Mouse (Mus musculus) left cerebral cortex, postnatal 36 days (tissue): ENCODE results near the gene Zfp663. TPM values are rescaled to one million over a fixed set of nuclear protein-coding genes. Genes with fewer than 3 reads are reported as not detected.
A peak's percentile ranks its signal among the peaks of the same experiment; 100 is the strongest.

ENCODE experiments used
- DNase-seq, 2 experiments: peaks; one replicate each; pipeline ENCODE4 v3.0.0; 2021 to 2022; ENCODE audit warnings: low spot score in 2 of 2, mixed read lengths in 1 of 2
- intact Hi-C: fragments of 180-260 bp; cut with DNase I; formaldehyde crosslinking; loops from one replicate; pipeline ENCODE4 v1.15.1; 2025
- total RNA-seq, 2 experiments: library from RNA; stranded (reverse); gene quantifications; 2 replicates each; pipeline ENCODE4 v1.2.3; 2021

The Zfp663 gene
- total RNA-seq, 2 experiments from 2014 or later: not detected

DNA sequence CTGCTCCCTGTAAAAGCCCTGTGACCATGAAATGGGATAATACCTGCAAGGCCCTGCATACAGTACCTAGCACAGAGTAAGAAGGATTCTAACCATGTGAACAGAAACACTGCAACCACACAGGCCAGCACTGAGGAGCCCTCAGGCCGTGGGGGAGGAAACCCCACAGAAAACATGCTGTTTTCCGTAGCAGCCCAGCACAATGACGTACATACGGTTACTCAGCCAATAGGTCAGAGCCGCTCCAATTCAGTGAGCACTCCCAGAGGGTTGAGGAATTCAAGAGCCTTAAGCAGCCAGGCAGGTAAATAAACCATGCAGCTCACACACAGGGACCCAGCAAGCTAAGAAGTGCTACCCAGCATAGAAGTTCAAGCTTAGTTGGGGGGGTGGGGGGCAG, 44.6 kb downstream of the Zfp663 start:
- intact Hi-C loops: no loop called here
- no peak for DNase-seq

DNA sequence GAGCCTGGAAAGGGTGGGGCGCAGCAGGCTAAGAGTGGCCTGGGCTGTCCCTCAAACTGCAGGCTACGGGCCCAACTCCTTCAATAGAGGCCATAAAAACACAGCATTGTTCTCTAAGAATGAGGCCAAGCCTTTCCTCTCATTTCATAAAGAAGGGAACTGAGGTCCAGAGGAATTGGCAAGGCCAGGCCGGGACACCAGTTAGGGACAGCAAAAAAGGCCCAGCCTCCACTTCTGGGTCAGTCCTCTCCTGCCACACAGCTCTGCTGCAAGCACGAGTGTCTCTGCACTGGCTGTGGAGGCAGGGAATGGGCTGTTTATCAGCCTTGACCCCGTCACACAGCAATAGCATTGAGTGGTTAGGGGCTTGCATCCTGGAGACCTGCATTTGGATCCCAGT, 45.0 kb downstream of the Zfp663 start:
- intact Hi-C loops: no loop called here
- no peak for DNase-seq

DNA sequence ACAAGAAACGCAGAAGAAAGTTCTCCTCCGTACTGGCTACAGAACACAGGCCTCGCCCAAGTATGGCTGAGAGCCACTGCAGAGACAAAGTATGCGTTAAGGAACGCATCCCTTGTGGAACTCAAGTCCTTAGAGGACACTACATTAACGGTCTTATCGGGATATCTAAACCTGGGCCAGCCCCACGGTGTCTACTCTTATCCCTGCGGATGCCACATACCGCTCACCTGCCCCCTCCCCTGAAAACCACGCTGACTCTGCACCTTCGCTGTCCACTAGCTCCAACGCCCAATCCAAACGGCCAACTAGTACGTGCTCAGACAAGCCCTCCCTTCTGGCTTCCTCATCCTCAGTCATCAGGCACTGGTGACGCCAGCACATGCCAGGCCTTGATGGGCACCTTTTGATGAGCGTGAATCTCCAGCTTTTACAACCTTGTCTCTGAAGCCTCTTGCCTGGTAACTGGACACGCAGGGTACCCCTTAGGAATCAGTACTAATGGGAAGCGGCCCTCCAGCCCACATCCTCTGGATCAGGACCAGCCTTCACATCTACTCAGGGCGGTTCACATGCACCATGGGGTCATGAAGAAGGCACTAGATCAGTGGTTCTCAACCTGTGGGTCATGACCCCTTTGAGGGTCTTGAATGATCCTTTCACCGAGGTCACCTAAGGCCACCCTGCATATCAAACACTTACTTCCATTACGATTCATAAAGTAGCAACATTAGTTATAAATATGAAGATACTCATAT, 46.4 kb downstream of the Zfp663 start:
- intact Hi-C loops: no loop called here
- DNase-seq: no peak

DNA sequence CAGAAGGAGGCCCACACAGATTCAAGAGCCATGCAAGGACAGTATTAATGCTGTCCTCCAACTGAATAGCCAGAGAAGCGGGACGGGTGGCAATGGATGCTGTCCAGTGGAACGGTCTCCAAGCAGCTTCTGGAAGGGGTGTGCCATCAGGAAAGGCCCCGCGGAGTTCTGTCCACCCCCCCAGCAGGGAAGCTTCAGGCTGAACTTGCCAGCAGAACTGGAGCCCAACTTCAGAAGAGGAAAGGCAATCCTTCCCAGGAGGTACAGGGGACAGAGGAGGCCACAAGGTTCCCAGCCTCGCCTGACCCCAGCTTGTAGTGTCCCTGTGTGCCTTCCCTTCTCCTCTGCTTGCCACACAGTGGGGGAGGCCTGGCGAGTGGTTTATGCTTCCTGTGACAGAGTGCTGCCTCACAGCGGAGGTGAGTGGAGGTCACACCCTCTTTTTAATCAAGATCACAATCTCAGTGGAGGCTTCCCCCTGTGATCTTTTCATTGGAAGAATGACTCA, 47.1 kb downstream of the Zfp663 start:
- no peak for DNase-seq
- intact Hi-C loops: no loop called here

DNA sequence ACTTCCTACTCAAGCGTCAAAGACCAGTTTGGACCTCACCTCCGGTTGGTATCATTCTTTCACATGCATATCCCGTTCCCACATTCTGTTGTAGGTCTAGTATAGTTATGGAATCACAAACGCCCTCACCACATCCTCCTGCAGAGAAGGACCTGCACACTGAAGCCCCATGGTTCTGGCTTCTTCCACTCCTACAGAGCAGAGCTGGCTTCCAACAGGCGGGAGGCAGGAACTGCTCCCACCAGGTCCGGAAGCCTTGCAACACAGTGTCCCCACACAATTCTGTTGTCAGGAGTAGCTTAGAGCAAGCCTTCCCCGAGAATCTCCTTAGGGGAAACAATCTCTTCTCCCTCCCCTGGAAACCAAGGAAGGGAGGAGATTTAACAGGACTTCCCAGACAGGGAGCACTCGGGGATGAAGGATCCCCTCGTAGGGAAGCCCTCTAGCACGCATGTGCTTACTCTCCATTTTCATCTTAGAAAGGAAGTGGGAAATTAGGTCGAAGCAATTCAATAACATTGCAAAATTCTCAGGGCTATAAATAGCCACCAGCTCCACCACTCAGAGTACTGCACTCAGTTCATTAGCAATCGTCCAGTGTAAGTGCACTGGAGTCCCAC, 47.9 kb downstream of the Zfp663 start:
- DNase-seq: peak; percentile 63 to 75
- intact Hi-C loops: no loop called here

DNA sequence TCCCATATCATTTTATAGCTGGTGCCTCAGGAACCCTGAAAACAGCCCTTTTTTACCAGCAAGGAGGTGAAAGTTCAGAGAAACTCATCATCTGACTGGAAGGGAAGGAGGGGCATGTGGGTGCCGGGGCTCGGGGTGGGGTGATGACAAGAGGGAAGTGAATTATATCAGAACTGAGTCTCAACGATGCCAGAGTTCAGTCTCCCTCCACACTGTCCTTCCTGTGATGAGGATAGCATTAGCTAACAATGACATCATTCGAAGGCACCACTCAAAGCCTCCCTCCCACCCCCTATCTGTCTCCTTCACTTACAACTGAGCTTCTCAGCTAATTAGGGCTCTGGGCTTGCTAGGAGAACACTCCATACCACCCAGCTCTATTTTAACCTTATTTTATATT, 49.0 kb downstream of the Zfp663 start:
- intact Hi-C loops: no loop called here

DNA sequence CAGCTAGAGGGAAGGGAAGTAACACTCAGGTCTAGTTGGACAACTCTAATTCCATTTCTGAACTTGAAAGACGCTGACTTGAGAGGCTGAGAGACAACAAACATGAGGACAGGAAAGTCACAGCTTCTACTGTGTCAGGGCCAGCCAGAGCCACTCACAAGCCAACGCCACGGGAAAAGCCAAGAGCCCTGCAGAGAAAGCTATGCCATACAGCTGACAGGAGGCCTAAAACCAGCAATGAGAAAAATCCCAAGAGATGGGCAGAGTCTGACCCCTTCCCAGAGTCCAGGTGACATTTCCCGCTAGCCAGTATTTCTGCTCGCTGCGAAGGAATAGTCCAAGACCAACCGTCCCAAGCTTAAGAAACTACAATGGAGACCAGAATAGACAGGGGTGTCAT, 49.6 kb downstream of the Zfp663 start:
- intact Hi-C loops: no loop called here
- no peak for DNase-seq

More for the DNA sequence above, 49.0 kb downstream of the Zfp663 start:
- no peak for DNase-seq

DNA sequence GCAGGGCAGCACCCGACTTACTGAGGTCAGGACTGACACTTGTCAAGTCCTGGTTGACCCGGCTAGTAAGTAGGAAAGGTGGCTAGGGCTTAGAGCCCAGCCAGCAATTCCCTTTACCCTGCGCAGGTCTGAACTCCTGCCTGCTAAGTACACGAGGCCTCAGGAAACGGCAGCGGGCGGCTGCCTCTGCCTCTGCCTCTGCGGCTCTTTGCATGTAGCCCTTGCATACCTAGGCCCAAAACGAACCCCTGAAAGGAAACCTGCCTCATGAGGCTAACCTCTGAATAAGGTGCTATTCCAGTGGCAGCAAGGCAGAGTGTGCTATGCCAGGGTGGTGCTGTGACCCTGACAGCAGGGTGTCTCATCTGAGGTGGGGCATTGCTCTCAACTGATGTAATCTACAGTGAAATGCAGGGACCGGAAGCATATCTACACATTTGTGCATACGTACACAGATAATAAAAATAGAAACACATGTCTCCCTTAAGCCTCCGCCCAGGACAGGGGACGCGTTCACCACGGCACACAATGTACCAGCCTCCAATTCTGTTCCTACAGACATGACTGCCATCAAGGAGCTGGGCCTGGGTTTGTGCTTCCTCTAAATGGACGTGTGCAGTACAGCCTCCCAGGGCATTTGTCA, 50.8 kb downstream of the Zfp663 start:
- intact Hi-C loops: loop anchor here (2.0 kb wide), 1 partner anchor 29 kb away; no protein-coding TSS in a partner anchor
- no peak for DNase-seq

DNA sequence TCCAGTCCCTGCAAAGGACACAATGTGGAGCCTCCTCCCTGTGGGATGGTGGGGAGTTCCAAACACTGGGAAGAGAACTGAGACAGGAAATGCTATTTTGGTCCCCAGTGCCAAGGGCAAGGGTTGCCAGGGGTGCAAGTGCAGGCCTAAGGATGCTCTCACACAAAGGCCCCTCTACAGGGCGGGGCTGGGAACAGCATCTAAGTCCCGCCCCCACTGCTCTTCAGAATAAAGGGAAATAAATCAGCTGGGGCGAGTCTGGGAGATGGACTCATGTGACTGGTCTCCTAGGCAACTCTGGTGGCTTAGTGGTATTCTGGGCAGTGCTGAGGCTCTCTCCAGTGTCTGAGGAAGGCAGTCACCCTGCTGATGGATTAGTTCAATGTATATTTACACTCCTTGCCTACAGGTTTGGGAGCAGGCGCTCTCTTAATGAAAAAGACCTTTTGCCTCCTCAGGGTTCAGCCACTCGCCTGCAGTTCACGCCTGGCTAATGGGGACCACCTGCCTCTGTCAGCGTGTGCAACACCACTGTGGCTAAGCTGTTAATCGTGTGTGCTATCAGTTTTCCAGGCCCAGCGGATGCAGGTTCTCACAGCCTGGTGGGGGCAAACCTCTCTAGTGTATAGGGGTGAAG, 51.6 kb downstream of the Zfp663 start:
- DNase-seq: peak; percentile 70
- intact Hi-C loops: loop anchor here (2.0 kb wide), 1 partner anchor 28 kb away; no protein-coding TSS in a partner anchor

DNA sequence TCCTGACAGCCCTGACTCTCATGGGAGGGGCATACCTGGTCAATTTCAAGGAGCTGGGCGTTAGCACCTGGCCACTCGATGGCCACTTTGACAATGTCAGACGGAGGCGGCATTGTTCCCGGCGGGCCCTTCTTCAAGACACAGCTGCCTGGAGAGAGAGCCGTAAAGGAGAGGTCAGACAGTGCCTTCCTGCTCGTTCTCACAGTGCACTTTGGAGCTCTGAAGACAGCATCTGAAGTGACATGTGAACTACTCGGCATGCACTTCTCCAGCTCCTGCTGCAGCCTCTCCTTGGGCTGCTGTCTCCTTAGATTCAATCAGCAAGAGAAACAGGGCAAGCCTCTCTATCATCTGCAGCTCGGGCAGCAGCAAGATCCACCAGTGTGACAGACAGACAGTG, 52.3 kb downstream of the Zfp663 start:
- DNase-seq: no peak
- intact Hi-C loops: loop anchor here (2.0 kb wide), 1 partner anchor 27 kb away; no protein-coding TSS in a partner anchor

DNA sequence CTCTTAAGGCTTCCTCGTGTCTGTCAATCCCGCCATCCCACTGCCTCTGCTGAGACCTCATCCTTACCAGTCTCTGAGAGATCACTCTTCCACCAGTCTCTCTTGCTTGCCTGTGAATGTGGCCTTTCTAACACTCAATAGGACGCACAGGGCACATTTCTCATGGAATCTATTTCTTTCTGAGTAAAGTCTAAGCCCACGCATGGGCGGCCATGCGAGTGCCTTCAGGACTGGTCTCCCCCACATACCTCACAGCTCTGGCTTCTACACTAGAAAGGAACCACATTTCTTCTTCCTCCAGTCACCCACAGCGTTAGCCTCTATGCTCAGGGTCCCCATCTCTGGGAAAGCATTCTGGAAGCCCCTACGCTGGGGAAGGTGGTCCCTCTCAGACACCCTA, 54.3 kb downstream of the Zfp663 start:
- intact Hi-C loops: no loop called here
- DNase-seq: no peak

DNA sequence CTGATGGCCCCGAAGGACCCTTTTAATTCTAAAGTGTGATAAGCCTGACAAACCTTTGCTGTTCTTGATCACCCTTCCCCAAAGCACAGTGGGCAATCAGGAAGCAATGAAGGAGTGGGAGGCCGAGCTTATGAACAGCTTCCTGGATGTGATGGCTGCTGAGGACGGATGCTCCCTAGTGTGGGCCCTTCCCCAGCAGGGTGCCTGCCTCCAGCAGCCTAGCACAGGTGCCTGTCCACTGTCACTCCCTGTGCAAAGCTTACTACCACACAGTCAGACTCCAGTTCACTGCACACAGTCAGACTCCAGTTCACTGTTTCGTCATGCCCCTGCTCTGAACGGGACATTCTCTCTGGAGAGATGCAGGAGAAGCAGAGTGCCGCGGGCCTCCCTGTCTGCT, 56.1 kb downstream of the Zfp663 start:
- no peak for DNase-seq
- intact Hi-C loops: loop anchor here (2.0 kb wide), 1 partner anchor 16 kb away; no protein-coding TSS in a partner anchor

DNA sequence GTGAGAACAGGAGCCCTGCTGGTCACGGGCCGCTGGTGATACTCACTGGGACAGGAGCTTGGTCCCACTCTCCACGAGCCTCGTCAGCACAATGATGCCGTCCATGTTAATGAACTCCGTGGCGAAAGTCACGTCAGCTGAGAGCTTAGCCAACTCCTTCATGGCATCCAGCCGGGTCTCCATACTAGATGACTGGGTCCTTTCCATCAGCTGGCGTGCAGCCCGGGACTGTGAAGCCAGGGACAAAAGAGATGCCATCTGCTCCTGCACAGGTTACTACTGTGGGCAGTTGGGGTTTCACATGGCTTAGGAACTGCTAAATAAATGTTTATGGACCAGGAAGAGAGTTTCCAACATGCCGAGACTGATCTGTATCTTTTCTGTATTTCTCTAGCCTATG, 57.0 kb downstream of the Zfp663 start:
- DNase-seq: no peak
- intact Hi-C loops: no loop called here

DNA sequence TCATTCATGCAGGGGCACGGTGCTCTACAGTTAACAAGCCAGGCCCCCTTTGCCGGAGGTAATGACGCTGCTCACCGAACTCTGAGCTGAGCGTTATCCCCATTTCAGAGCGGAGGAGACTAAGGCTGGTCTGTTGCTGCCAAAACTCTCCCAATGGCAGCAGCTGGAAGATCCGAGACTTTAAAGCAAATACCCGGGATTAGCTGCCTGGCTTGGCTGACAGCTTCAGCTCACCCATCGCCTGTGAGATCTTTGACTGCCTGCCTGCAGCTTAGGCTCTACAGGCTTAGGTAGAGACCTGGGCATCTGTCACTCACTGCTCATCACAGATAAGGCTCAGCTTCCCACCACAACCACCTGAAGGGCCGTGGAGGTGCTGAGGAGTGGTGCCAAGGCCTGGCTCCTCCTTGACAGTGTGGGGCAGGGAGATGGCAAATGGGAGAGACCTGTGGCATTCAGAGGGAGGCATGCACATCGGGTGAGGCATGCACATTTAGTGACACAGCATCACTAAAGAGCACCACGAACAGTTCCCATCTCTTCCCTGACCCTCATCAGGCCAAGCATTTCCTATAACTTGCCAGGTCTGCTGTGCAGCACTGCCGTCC, 57.6 kb downstream of the Zfp663 start:
- intact Hi-C loops: no loop called here
- DNase-seq: no peak

DNA sequence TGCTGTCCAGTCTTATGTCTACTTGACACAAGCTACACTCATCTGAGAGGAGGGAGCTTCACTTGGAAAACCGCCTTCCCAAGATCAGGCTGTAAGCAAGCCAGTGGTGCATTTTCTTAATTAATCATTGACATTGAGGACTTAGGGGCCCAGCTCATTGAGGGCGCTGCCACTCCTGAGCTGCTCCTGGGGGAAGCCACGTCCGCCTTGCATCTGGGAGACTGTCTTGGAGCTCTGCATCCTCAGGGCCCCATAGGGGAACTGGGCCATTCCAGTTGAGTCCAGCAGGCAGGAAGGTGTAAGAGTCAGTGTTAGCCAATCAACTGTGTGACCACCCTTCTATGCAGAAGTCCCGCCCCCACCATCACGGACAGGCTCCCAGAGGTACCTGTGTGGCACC, 60.7 kb downstream of the Zfp663 start:
- no peak for DNase-seq
- intact Hi-C loops: no loop called here

DNA sequence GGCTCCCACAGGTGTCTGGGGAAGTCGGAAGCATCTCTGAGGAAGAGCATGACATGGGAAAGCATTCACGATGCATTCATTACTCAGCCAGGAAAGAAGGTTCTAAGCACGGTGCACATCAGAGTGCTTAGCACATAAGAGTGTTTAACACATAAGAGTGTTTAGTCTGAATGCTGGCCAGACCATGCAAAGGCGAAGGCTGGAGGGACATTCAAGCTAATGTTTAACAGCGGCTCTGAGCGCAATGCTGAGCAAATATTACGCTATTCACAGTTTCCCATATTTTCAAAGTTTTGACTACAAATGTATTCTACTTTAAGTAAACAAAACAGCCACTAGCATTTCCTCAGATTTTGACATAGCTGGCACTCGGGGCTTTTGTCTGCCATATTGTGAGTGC, 63.1 kb downstream of the Zfp663 start:
- intact Hi-C loops: no loop called here
- no peak for DNase-seq

DNA sequence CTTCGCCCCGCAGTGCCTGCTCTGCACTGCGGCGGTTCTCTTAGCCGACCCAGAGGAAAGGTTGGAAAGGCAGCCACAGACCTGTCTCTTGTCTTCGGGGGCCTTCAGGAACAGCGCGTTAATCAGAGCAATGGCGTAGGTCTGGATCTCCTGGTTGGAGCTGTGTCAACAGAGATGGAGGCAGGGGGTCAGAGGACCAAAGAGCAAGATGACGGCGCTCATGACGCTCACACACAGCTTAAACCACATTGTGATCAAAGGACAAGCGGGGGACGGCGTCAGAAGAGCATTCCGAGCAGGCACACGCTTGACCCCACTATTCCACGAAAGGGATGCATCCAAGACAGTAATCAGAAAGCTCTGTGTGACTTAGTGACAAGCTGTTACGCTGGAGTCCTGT, 63.7 kb downstream of the Zfp663 start:
- intact Hi-C loops: no loop called here
- DNase-seq: no peak

DNA sequence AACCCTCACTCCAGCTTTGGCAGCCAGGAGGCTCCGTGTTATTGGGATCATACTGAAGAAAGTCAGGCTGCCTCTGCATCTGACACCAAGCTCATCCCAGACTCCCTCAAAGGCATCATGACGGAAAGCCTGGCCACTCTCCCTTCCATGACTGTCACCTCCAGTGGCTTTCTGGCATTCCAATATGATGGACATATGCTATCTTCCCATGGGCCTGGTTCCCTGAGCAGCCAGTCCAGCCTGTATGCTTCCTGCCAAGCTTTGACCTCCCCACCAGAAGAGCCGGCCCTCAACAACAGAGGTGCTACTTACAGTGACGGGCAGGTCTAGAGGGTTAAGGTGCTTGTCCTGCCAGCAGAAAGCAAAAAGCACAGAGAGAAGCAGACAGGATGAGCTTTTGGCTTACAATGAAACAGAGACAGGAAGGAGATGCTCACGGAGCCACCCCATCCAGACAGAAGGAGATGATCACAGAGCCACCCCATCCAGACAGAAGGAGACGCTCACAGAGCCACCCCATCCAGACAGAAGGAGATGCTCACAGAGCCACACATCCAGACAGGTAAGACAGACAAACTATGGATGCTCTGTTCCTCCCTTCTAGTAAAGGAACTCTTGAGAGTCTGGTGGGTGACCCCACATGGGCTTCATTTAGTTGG, 65.0 kb downstream of the Zfp663 start:
- no peak for DNase-seq
- intact Hi-C loops: no loop called here

DNA sequence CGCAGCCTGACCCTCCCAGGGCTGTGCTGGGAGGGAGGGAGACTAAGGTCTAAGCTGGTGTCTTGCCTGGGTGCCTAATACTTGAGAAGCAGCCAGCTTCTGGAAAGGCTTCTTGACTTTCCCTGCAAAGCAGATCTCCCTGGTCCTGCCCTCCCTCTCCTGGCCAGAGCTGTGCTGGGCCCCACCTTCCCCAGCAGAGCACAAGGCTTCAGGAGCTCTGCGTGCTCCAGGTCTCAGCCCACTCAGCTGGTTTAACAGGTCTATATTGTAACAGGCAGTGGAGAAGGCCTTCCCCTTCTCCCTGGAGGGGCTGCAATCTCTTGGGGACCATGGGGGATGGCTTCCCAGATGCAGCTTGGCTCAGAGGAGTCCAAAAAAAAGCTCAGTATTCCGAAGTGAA, 67.1 kb downstream of the Zfp663 start:
- intact Hi-C loops: no loop called here
- DNase-seq: no peak
